Mouse (Mus musculus): ENCODE results near the gene Srebf1.

DNA sequence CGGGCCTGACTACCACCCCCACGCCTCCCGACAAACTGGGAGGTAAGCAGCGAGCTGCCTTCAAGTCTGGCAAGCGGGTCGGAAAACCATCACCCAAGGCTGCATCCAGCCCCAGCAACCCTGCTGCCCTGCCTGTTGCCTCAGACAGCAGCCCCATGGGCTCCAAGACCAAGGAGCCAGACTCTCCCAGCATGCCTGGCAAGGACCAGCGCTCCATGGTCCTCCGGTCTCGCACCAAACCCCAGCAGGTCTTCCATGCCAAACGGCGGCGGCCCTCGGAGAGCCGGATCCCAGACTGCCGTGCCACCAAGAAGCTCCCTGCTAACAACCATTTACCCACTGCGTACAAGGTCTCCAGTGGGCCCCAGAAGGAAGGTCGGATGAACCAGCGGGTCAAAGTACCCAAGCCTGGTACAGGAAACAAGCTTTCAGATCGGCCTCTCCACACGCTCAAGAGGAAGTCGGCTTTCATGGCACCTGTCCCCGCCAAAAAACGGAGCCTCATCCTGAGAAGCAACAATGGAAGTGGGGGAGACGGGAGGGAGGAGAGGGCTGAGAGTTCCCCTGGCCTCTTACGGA is 34.0 kb downstream of the Srebf1 start:
- TF ChIP-seq CTCF (IDR thresholded peaks at IDR 0.05; ENCODE audit: low read depth, low read length), result no peak
- no peak for TF ChIP-seq POLR2A (IDR thresholded peaks at IDR 0.05; ENCODE audit: extremely low read depth, insufficient read depth, low read length)

Measured in liver, adult 2 months (tissue).